Mouse (Mus musculus): ENCODE measurements around the gene Aph1a.
A peak's percentile ranks its signal among the peaks of the same experiment; 100 is the strongest.

DNA sequence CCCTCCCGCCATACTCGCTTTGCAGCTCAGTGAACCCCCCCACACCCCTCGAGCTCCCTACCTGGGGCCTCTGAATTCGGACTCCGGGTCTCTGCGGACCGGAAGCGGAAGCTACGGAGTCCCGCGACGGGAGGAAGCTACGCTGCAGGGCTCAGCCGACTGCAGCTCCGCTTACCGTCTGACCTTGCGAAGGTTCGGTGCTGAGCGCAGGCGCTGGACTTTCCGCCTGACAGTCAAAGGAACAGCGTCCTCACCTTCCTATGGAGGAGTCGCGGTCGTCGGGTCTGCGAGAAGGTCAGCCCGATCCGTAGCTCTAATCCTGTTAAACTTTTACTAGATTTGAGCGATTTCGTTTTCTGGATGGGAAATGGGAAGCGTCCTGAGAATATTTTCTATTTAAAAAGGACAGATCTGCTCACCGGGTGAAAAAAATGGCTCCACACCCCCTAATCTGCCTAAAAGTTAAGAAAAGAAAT is 22.3 kb upstream of the Aph1a start, which contains the start of gene Mrps21:
- no peak for TF ChIP-seq CTCF (conservative IDR thresholded peaks at IDR 0.05; ENCODE audit: insufficient read depth, insufficient read length, low read depth, low read length)
- peak; percentile 86 for TF ChIP-seq POLR2A (IDR thresholded peaks at IDR 0.05; ENCODE audit: low read depth, low read length)

All from kidney, adult 2 months (tissue).